Mouse (Mus musculus) kidney, postnatal 25 days (tissue): ENCODE data around the gene Cdc42se1.
A peak's percentile ranks its signal among the peaks of the same experiment; 100 is the strongest.

ENCODE experiments used
- DNase-seq, 2 experiments: peaks; one replicate each; pipeline ENCODE4 v3.0.0; 2021; ENCODE audit warnings: mixed read lengths in 2 of 2

The Cdc42se1 gene

GRCm38 (mm10) chr3:95250783-95251424 lies 22.4 kb downstream of the Cdc42se1 start, which contains the start of gene Bnipl:
Bnipl (minus strand) TSS chr3:95251193.
- no peak for DNase-seq

GRCm38 (mm10) chr3:95256931-95257330 lies 28.4 kb downstream of the Cdc42se1 start:
- peak; percentile 28 to 74 for DNase-seq

GRCm38 (mm10) chr3:95261975-95262374 lies 33.4 kb downstream of the Cdc42se1 start:
- DNase-seq, result no peak

GRCm38 (mm10) chr3:95263089-95263739 lies 34.7 kb downstream of the Cdc42se1 start:
- DNase-seq, result peak; percentile 93 to 94

- DNase-seq, result no peak
Observed at GRCm38 (mm10) chr3:95264724-95265123, 36.2 kb downstream of the Cdc42se1 start.

- DNase-seq, result no peak
Observed at GRCm38 (mm10) chr3:95266052-95266451, 37.5 kb downstream of the Cdc42se1 start.

- DNase-seq, result peak; percentile 43 to 67
Observed at GRCm38 (mm10) chr3:95267855-95268254, 39.3 kb downstream of the Cdc42se1 start.

GRCm38 (mm10) chr3:95269789-95270188 lies 41.3 kb downstream of the Cdc42se1 start:
- no peak for DNase-seq

- peak; percentile 28 to 33 for DNase-seq
Observed at GRCm38 (mm10) chr3:95270766-95271364, 42.3 kb downstream of the Cdc42se1 start.

- peak in 1 of 2 experiments; percentile 30 for DNase-seq
Observed at GRCm38 (mm10) chr3:95273471-95273870, 44.9 kb downstream of the Cdc42se1 start.

GRCm38 (mm10) chr3:95274453-95274852 lies 45.9 kb downstream of the Cdc42se1 start:
- DNase-seq, result peak in 1 of 2 experiments; percentile 28

GRCm38 (mm10) chr3:95275161-95275560 lies 46.6 kb downstream of the Cdc42se1 start:
- DNase-seq, result no peak

- DNase-seq, result no peak
Observed at GRCm38 (mm10) chr3:95276428-95276934, 47.9 kb downstream of the Cdc42se1 start.

- peak; percentile 35 to 64 for DNase-seq
Observed at GRCm38 (mm10) chr3:95277149-95277551, 48.6 kb downstream of the Cdc42se1 start.

GRCm38 (mm10) chr3:95280747-95281146 lies 52.2 kb downstream of the Cdc42se1 start:
- peak; percentile 49 to 60 for DNase-seq

- peak; percentile 99 for DNase-seq
Observed at GRCm38 (mm10) chr3:95281216-95282126, 52.9 kb downstream of the Cdc42se1 start, which contains the start of the genes Mindy1 and Prune1. Mindy1 (plus strand) TSS chr3:95281345. Prune1 (minus strand) TSS chr3:95282076.

- peak in 1 of 2 experiments; percentile 60 for DNase-seq
Observed at GRCm38 (mm10) chr3:95282381-95282864, 53.9 kb downstream of the Cdc42se1 start.

GRCm38 (mm10) chr3:95282865-95283588 lies 54.5 kb downstream of the Cdc42se1 start:
- peak; percentile 85 to 92 for DNase-seq

- DNase-seq, result no peak
Observed at GRCm38 (mm10) chr3:95283589-95283941, 55.0 kb downstream of the Cdc42se1 start.

- peak in 1 of 2 experiments; percentile 49 for DNase-seq
Observed at GRCm38 (mm10) chr3:95284062-95284461, 55.5 kb downstream of the Cdc42se1 start.

GRCm38 (mm10) chr3:95284501-95285281 lies 56.2 kb downstream of the Cdc42se1 start:
- peak in 1 of 2 experiments; percentile 36 for DNase-seq
